Mouse (Mus musculus) ovary, postnatal 36 days (tissue): ENCODE data around the gene Mmel1.

Experiments used
- DNase-seq: peaks from one replicate; pipeline ENCODE4 v3.0.0; 2022; ENCODE audit warnings: low spot score, mixed read lengths

Mmel1 gene

DNA sequence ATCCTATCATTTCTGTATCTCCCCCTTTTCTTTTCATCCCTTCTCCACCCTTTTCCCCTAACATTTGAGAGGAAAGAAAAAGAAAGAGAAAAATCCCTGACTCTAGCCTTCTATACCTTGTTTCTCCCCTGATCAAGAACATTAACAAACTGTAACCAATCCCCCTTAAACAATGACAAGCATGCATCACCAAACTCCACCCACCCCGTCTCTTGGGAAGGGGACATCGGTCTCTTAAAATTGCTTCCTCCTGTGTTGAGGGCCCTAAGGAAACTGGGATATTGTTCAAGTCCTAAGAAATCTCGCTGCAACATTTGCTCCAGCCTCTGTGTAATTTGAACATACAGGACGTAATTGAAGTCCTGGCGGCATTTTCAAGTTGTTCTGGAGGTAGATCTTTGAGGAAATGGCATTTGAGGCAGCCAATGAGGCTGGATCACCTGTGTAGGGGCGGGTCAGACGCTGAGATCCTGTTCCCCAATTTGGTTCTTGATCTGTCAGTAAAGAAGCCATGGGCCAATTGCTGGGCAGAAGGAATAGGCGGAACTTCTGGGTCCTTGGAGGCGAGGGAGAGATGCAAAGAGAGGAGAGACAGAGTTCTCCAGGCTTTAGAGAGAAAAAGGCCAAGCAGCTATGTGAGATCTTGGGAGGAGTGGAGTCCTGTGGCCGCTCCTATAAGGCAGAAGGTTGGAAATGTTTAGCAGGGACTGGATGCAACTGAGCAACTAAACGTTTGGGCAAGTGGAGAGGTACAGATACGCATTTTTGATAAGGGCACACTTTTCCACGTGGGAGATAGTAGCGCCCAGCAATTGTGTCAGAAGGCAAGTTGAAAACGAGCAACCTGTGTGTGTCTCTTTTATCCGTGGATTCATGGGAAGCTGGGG lies 35.0 kb downstream of the Mmel1 start:
- DNase-seq: peak; percentile 74

DNA sequence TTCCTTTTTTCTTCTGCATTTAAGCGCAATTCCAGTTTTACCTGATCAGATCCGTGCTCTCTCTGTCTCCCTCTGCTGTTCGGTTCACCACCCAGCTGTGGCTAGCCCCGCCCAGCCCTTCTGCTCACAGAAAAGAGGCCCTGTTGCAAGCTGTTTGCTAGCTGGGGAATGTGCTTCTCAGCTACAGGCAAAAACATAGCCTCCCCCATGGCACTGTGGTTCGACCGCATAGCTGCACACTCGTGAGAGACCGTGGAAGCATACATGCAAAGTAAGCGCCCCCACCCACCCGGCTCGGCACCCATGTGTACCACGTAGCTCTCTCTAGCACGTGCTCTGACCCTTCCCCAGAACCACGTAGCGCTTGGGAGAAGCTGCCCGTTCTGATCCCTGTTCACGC lies 38.4 kb downstream of the Mmel1 start:
- DNase-seq: peak; percentile 66

DNA sequence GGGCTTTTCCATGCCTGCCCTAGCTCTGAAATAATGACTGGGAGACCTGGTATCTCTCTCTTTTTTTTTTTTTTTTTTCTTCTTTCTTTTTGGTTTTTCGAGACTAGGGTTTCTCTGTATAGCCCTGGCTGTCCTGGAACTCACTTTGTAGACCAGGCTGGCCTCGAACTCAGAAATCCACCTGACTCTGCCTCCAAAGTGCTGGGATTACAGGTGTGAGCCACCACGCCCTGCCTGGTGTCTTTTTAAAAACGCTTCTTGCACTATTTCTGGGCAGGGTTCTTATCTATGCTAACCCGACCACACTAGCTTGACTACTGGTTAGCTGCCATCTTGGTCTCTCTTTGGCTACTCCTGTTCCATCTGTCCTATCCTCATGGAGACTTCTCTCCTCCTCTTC lies 39.1 kb downstream of the Mmel1 start:
- no peak for DNase-seq

- no peak for DNase-seq
Measured at GRCm38 (mm10) chr4:154910606-154911522, 41.5 kb downstream of the Mmel1 start.

DNA sequence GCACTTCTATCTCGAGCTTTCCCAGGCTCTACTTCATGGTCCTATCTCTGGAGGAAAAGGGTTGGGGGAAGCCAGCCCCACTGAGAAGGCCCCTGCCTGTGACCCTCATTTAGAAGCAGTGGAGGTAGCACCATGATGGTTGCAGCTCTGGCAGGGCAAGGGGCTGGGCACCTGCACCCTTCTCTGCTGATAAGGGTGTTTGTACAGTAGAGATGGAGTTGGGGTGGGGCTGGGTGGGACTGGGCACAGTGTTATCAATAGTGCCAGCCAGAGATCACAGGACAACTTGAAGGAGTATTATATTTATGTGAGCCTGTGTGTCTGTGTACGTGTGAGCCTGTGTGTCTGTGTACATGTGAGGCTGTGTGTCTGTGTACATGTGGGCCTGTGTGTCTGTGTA lies 42.3 kb downstream of the Mmel1 start:
- no peak for DNase-seq

DNA sequence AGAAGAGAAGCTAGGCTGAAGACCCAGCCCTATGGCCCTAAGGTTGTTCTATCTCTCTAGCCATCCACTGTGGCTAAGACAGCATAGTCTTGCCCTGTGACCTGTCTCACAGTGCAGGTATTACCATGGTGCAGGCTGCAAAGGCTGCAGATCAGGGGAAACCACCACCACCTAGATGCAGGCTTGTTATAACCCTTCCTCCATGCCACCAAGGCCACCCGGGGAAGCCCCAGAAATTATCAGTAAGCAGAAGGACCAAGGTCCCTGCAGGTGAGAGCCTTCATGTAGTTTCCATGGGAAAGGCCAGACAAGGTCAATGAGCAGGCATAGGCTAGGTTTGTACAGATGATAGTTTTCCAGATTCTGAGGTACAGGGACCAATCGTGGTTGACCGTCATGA lies 44.5 kb downstream of the Mmel1 start:
- DNase-seq: no peak

- no peak for DNase-seq
Measured at GRCm38 (mm10) chr4:154914252-154914651, 44.9 kb downstream of the Mmel1 start.

DNA sequence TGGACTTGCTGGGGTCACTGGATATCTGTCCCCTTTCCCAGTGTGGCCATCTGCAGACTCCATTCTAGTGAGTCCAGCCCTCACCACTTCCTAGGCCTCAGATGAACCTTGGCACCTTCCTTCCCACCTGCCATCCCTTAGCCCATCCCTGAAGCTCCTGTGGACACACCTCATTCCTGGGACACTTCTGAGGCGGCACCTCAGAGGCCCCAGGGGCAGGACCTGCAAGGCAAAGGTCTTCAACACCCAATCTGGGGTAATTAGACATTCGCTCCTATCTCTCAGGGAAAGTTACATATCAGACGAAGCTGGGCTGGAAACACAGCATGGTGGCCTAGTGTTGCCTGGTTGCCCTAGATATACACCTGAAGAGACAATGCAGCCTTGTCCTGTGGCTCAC lies 45.3 kb downstream of the Mmel1 start:
- DNase-seq: no peak

DNA sequence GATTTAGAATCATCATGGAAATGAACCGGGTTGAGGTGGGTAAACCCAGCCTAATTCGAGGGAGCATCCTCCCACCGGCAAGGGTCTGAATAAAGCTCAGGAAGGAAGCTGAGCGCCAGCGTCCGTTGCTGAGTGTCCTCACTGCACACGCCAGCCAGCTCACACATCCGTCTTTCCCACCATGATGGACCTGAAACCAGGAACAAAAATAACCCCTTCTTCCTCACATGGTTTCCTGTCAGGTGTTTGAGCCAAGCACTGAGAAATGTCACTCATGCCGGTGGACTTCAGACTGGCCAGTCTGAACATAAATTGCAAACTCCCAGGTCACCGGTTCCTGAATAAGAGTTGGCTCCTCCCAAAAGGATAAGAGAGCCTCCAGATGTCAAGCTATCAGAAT lies 45.9 kb downstream of the Mmel1 start:
- DNase-seq: no peak

DNA sequence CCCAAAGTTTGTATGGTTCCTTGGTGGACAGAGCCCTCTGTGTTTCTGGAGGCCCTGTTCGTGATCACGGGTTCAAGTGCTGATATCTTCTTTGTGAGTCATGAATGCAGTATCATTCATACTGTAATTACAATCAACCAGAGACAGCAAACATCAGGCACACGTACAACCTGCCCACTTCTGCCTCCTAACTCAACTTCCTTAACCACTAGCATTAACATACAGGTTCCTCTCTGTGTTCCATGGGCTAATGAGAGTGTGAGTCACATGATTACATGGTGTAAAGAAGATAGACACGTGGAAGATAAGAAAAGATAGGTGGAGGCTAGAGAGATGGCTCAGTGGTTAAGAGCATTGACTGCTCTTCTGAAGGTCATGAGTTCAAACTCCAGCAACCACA lies 47.3 kb downstream of the Mmel1 start:
- no peak for DNase-seq

DNA sequence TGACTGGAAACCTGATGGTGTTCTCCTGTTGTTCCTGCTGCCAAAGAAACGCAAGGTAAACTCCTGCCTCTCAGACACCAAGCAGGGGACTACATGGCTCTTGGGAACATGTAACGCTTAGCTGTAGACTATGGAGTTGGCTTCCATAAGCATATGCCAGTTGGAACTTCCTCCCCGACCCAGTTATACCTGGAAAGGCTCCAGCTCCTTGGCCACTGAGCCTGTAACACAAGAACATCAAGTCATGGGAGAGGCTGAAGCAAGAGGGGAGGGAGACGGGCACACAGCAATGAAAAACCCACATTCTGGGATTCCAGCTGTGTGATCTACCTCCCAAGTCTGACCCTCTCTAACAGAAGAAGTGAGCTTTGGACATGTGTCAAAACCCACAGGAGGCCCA lies 52.9 kb downstream of the Mmel1 start:
- DNase-seq: no peak

GRCm38 (mm10) chr4:154922931-154923330 lies 53.5 kb downstream of the Mmel1 start:
- no peak for DNase-seq

GRCm38 (mm10) chr4:154925413-154925812 lies 56.0 kb downstream of the Mmel1 start:
- no peak for DNase-seq

DNA sequence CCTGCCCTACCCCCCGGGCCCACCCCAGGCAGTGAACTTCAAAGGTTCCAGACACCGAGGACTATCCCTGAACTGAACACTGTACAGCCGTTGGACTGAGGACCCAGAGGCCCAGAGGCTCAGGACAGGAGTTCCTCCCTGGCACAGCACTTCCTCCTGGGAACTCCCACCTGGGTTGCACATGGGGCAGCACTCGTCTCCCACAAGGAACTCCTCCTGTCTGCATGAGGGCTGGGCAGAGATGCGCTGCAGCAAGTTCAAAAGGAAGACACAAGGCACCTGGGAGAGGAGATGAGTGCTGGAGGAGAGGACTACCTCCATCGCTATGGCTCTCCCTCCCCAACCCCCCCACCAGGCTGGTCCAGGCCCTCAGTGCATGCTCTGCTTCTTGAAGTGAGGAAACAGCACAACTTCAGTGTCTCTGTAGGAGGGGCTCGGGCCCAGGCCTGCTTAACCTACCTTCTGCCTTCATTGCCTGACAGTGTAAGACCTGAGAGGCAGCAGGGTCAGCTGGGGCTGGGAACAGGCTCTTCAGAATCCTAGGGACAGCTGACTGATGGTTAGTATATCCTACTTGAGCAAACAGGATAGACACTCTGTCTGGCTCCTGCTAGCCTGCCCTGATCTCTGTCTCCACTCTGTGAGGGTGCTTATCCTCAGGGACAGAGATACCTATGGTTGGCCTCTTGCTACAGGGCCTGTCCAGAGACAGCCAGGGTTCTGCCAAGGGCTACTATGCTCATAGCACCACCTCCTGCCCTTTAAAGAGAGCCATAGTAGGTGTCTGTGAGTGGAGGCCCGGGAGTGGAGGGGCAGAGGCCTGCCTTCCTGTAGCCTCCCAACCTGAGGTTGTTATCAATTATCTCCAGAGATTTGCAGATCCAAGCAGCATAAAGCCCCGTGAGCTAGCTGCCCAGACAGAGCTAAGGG lies 57.8 kb downstream of the Mmel1 start:
- DNase-seq: no peak

DNA sequence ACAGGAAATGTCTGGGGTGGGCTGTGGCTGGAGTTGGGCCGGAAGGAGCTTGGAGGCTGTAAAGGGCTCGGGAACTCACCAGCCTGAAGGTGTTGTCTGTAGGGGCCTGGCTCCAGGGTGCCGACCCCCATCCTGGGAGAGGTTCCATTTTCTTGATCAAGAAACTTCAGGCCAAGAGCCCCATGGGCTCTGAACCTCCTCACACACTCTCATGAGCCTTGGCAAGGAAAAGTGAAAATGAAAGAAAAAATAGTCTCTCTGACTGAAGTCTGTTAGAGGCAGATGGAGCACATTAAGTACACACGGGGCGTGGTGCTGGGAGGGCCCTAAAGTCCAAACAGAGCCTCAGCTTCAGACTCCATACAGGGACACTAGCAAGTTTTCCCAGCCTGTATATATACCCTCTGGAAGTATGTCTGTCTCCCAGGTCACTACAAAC lies 58.5 kb downstream of the Mmel1 start:
- no peak for DNase-seq

DNA sequence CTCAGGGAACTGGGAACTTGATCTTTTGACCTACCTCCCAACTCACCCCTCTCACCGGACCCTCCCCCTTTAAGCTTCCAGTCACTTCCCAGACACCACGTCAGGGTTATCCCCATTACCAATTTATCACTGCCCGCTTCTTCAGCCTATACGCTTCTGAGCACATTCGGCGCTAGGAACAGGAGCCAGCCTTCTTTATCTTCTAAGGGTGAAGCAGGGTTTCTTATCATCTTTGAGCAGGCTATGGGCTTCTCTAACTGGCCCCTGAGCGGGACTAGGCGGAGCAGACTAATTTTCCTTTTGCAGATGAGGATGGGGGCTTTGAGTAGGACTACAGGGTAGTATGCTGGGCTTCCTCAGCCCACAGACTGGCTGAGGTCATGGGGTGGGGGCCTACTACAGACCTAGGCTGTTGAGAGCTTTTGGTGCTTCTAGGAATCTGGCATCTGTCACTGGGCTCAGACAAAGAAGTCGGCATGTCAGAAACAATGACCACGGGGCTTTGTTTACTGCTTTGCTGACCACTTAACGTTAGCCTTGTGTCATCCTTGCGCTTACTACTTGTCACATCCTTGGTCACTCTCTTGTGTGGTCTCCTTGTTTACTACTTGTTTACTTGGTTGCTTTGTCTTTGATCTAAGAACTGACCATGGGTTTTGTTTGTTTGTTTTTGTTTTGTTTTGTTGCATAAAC lies 59.2 kb downstream of the Mmel1 start, which contains the start of gene Tnfrsf14:
Tnfrsf14 (minus strand) TSS at position 169 of the 693 bp plus-strand sequence.
- no peak for DNase-seq

- no peak for DNase-seq
Measured at GRCm38 (mm10) chr4:154929088-154929660, 59.8 kb downstream of the Mmel1 start.

GRCm38 (mm10) chr4:154933306-154933907 lies 64.0 kb downstream of the Mmel1 start:
- DNase-seq: no peak

- DNase-seq: no peak
Measured at GRCm38 (mm10) chr4:154934800-154935199, 65.4 kb downstream of the Mmel1 start.

GRCm38 (mm10) chr4:154935788-154936187 lies 66.4 kb downstream of the Mmel1 start:
- no peak for DNase-seq
